In genomic region chr2:65238171-65238963, GRCm38 (mm10) we compare ENCODE assay signal across 7 mouse cellular contexts. TPM values are rescaled to one million over a fixed set of nuclear protein-coding genes. Genes with fewer than 3 reads are reported as not detected.
DNase-seq lines count a peak whose midpoint lies in the region; ATAC-seq and TF ChIP-seq lines count a peak whose summit lies in the region.

No protein-coding gene starts in this region.

- peak; percentile 94 for DNase-seq in adrenal gland, postnatal 10 days
- peak; percentile 76 for DNase-seq in embryonic facial prominence, embryonic 10.5 days (ENCODE audit: low spot score)
- DNase-seq in heart, adult 8-10 months (ENCODE audit: low spot score) = peak; percentile 83
- peak; percentile 96 for DNase-seq in kidney, adult 2 months
- DNase-seq in limb, embryonic 14.5 days (ENCODE audit: low spot score) = peak; percentile 67
- DNase-seq in midbrain, embryonic 14.5 days = peak; percentile 76
- DNase-seq in spleen, adult 2 months (ENCODE audit: low read depth in 1 of 2, low spot score in 2 of 2) = peak in 1 of 2 experiments; percentile 73

- H3K4me2 ChIP-seq in limb, embryonic 14.5 days (replicated peaks; ENCODE audit: low read depth, low read length, severe bottlenecking) = peak overlapping the region; percentile 95
- H3K4me2 ChIP-seq in midbrain, embryonic 14.5 days (ENCODE audit: low read length) = peak overlapping the region; percentile 83

- TF ChIP-seq CTCF in kidney, adult 2 months (conservative IDR thresholded peaks at IDR 0.05; ENCODE audit: insufficient read depth, insufficient read length, low read depth, low read length) = 0 out of 2 replicates have a peak, but pooled peaks have one; percentile 23
- no peak for TF ChIP-seq CTCF in spleen, adult 2 months (IDR thresholded peaks at IDR 0.05; ENCODE audit: extremely low read depth, insufficient read depth, insufficient read length, insufficient replicate concordance)

- peak; percentile 48 for TF ChIP-seq POLR2A in kidney, adult 2 months (IDR thresholded peaks at IDR 0.05; ENCODE audit: low read depth, low read length)
- 0 out of 2 replicates have a peak, but pooled peaks have one; percentile 19 for TF ChIP-seq POLR2A in limb, embryonic 14.5 days (IDR thresholded peaks at IDR 0.05; ENCODE audit: borderline replicate concordance, extremely low read depth, insufficient read depth, insufficient read length)
- TF ChIP-seq POLR2A in spleen, adult 2 months (IDR thresholded peaks at IDR 0.05; ENCODE audit: low read depth, low read length) = peak; percentile 4; the same call in 1 of the 2 replicates

- H3K4me3 ChIP-seq in embryonic facial prominence, embryonic 10.5 days = peak overlapping the region; percentile 76
- peak overlapping the region; percentile 88 for H3K4me3 ChIP-seq in kidney, adult 2 months (ENCODE audit: insufficient read depth, low read depth, low read length)
- peak overlapping the region; percentile 72 for H3K4me3 ChIP-seq in limb, embryonic 14.5 days (replicated peaks; ENCODE audit: low read length)
- H3K4me3 ChIP-seq in midbrain, embryonic 14.5 days (replicated peaks; ENCODE audit: low read depth, low read length) = peak overlapping the region; percentile 54
- H3K4me3 ChIP-seq in spleen, adult 2 months (ENCODE audit: extremely low read depth, insufficient read depth, insufficient read length) = peak overlapping the region; percentile 55

- peak overlapping the region; percentile 87 for H3K27ac ChIP-seq in embryonic facial prominence, embryonic 10.5 days (replicated peaks)
- peak overlapping the region; percentile 90 for H3K27ac ChIP-seq in kidney, adult 2 months (ENCODE audit: insufficient read depth, low read depth, low read length)
- peak overlapping the region; percentile 50 for H3K27ac ChIP-seq in limb, embryonic 14.5 days (replicated peaks; ENCODE audit: low read depth, low read length)
- H3K27ac ChIP-seq in midbrain, embryonic 14.5 days (replicated peaks; ENCODE audit: low read depth, low read length) = 0 out of 2 replicates have a peak overlapping the region, but pooled peaks have one; percentile 26
- peak overlapping the region; percentile 89 for H3K27ac ChIP-seq in spleen, adult 2 months (ENCODE audit: insufficient read depth, low read length)

- no peaks in the 10 kb centered on the region for H3K9me3 ChIP-seq in embryonic facial prominence, embryonic 10.5 days
- no peaks in the 10 kb centered on the region for H3K9me3 ChIP-seq in limb, embryonic 14.5 days (ENCODE audit: control insufficient read depth, low read length)
- H3K9me3 ChIP-seq in midbrain, embryonic 14.5 days (ENCODE audit: control insufficient read depth, low read length) = no peaks in the 10 kb centered on the region

- H3K9ac ChIP-seq in limb, embryonic 14.5 days (ENCODE audit: low read depth, low read length, severe bottlenecking) = peak overlapping the region; percentile 64
- peak overlapping the region; percentile 62 for H3K9ac ChIP-seq in midbrain, embryonic 14.5 days (replicated peaks; ENCODE audit: low read length)

- H3K36me3 ChIP-seq in embryonic facial prominence, embryonic 10.5 days (replicated peaks) = no peaks in the 10 kb centered on the region
- no peaks in the 10 kb centered on the region; the same call in 1 of the 2 replicates for H3K36me3 ChIP-seq in kidney, adult 2 months (ENCODE audit: control insufficient read depth, insufficient read depth, low read length)
- H3K36me3 ChIP-seq in limb, embryonic 14.5 days (ENCODE audit: control insufficient read depth, insufficient read depth, low read length) = no peaks in the 10 kb centered on the region
- no peaks in the 10 kb centered on the region for H3K36me3 ChIP-seq in midbrain, embryonic 14.5 days (ENCODE audit: control insufficient read depth, insufficient read depth, low read length)
- H3K36me3 ChIP-seq in spleen, adult 2 months (ENCODE audit: control insufficient read depth, insufficient read depth, low read length) = no peaks in the 10 kb centered on the region; the same call in 1 of the 2 replicates

- H3K4me1 ChIP-seq in embryonic facial prominence, embryonic 10.5 days = peaks cover 20% of the 10 kb centered on the region
- peaks cover 8% of the 10 kb centered on the region; the same call in 1 of the 2 replicates for H3K4me1 ChIP-seq in kidney, adult 2 months (ENCODE audit: control insufficient read depth, insufficient read depth, low read length)
- peaks cover 5% of the 10 kb centered on the region; the same call in 1 of the 2 replicates for H3K4me1 ChIP-seq in limb, embryonic 14.5 days (ENCODE audit: control insufficient read depth, insufficient read depth, low read length)
- H3K4me1 ChIP-seq in midbrain, embryonic 14.5 days (ENCODE audit: control insufficient read depth, insufficient read depth, low read length) = peaks cover 6% of the 10 kb centered on the region; the same call in 1 of the 2 replicates
- H3K4me1 ChIP-seq in spleen, adult 2 months (ENCODE audit: control insufficient read depth, insufficient read depth, insufficient read length) = peaks cover 5% of the 10 kb centered on the region

- peak; percentile 88 for ATAC-seq in limb, embryonic 14.5 days (ENCODE audit: low FRiP score, low read depth)
- ATAC-seq in midbrain, embryonic 14.5 days (ENCODE audit: low FRiP score, low TSS enrichment) = peak; percentile 86

- H3K27me3 ChIP-seq in embryonic facial prominence, embryonic 10.5 days (replicated peaks; ENCODE audit: low read depth, poor library complexity, severe bottlenecking) = peaks cover 55% of the 10 kb centered on the region
- H3K27me3 ChIP-seq in kidney, adult 2 months (replicated peaks; ENCODE audit: control insufficient read depth, insufficient read depth, low read length) = no peaks in the 10 kb centered on the region
- H3K27me3 ChIP-seq in limb, embryonic 14.5 days (ENCODE audit: control insufficient read depth, insufficient read depth, low read length) = peaks cover 10% of the 10 kb centered on the region
- H3K27me3 ChIP-seq in midbrain, embryonic 14.5 days (ENCODE audit: control insufficient read depth, insufficient read depth, low read length) = peaks cover 11% of the 10 kb centered on the region; the same call in 1 of the 2 replicates
- no peaks in the 10 kb centered on the region for H3K27me3 ChIP-seq in spleen, adult 2 months (ENCODE audit: control insufficient read depth, insufficient read depth, low read length)

- WGBS in embryonic facial prominence, embryonic 10.5 days = under 1% methylated on average over 111 of the region's 114 CpGs
- WGBS in kidney, adult 2 months = under 1% methylated on average over 113 of the region's 114 CpGs
- 2% methylated on average over 47 of the region's 114 CpGs for WGBS in limb, embryonic 14.5 days
- WGBS in midbrain, embryonic 14.5 days = under 1% methylated on average over 85 of the region's 114 CpGs
- under 1% methylated on average over 93 of the region's 114 CpGs for WGBS in spleen, adult 2 months

RNA-seq across cellular contexts. Expression of gene Cobll1, which starts 0.8 kb away (rescaled TPM):
- 100 to 1,000 TPM; 106 to 124 TPM for total RNA-seq in adrenal gland, postnatal 10 days (2021)
- 4.0 and 4.1 TPM in 2 replicates for polyA plus RNA-seq in embryonic facial prominence, embryonic 10.5 days (2016; fragmentation: Nextera tagmentation; extraction: Ambion mirVana)
- total RNA-seq in heart, adult 8-10 months (2022) = 10 to 100 TPM; 62.1 to 74.3 (median 67.0) TPM
- 51.7 and 53.2 TPM in 2 replicates for polyA plus RNA-seq in kidney, adult 2 months (2012; rRNA removed)
- 5.1 and 5.2 TPM in 2 replicates for polyA plus RNA-seq in limb, embryonic 14.5 days (2012; rRNA removed)
- 3.1 and 4.3 TPM in 2 replicates for polyA plus RNA-seq in limb, embryonic 14.5 days (2014; fragmentation: Nextera tagmentation; extraction: Ambion mirVana)
- 1.9 and 3.5 TPM in 2 replicates for polyA plus RNA-seq in midbrain, embryonic 14.5 days (2014; fragmentation: Nextera tagmentation; extraction: Ambion mirVana)
- polyA plus RNA-seq in spleen, adult 2 months (2012; rRNA removed) = 5.4 and 7.3 TPM in 2 replicates

Comparison
In these comparisons a context has a peak if more than half of its experiments do, and no peak if none do; other contexts are left out.
1. H3K27ac ChIP-seq: peak in every context shown above with its lines; median percentile 90 in kidney, adult 2 months; 89 in spleen, adult 2 months; 87 in embryonic facial prominence, embryonic 10.5 days; 50 in limb, embryonic 14.5 days; 26 in midbrain, embryonic 14.5 days.